Mouse (Mus musculus) yolk sac, embryonic 10.5 days (tissue): ENCODE measurements around the gene Uckl1.

Experiments
- DNase-seq: peaks from one replicate; pipeline ENCODE4 v3.0.0-alpha.2; 2017; ENCODE audit warnings: low spot score

Gene Uckl1

DNA sequence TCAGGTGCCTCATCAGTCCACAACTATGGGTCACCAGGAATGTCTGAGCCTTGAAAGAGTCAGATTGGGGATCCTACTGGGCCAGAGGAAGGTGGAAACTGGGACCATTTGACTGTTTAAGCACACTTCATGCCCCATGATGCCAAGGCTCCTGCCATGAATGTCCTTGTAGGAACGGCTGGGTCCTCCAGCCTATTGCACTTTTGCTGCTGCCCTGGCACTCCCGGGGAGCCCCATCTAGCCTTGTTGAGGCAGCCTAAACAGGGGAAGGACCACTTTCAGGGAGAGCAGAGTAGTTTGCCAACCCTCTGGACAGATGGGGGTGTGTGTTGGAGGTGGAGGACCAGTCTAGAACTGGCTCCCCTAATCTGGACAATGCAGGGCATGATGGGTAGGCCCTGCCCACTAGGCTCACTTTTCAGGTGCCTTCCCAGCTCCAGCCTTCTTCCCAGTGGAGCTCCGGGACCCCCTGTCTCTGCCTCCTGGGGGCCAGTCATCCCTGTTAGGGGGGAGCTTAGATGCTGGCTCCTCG lies at the start of gene Uckl1:
TSS of gene Uckl1 (minus strand) at position 482 of the 532 bp plus-strand sequence.
- DNase-seq = no peak

DNA sequence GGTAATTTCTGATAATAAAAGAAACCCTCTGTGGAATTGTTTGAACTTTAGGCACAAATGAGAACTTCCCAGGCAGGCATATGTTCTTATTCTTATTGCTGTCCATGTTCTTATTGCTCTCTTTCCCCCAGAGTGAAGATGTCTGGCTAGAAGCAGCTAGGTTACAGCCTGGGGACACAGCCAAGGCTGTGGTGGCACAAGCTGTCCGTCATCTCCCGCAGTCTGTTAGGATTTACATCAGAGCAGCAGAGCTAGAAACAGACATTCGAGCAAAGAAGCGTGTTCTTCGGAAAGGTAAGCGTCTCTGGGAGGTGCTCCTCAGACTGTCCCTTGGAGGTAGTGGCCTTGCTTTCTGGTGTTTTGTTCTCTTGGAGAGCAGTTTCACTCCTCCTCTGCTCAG lies 47.9 kb upstream of the Uckl1 start:
- DNase-seq = no peak

DNA sequence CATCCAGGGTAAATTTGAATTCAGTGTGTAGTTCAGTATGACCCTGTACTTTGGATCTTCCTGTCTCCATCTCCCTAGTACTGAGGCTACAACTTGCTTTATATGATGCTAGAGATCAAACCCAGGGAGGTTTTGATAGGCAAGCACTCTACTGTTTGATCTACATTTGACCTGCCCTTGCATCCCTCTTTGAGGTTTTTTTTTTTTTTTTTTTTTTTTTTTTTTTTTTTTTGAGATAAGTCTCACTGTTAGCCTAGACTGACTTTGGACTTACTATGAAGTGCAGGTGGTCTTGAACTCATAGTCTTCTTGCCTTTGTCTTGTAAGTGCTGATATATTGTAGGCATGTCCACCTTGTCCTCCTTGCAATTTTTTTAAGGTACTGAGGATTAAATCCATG lies 43.8 kb upstream of the Uckl1 start:
- no peak for DNase-seq

DNA sequence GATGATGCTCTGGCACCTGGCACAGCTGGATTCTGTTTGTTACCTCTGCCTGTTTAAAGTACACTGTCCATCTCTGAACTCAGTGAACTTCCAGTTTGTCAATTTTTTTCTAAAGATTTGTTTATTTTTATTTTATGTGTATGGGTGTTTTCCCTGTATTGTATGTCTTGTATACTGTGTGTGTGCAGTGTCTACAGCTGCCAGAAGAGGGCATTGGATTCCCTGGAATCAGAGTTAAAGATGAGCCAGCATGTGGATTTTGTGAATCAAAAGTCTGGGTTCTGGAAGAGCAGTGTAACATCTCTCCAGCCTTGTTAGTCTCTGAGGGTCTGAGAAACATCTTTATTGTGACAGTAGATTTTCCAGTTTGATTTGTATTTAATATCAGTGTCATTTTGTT lies 38.7 kb upstream of the Uckl1 start:
- DNase-seq = no peak

DNA sequence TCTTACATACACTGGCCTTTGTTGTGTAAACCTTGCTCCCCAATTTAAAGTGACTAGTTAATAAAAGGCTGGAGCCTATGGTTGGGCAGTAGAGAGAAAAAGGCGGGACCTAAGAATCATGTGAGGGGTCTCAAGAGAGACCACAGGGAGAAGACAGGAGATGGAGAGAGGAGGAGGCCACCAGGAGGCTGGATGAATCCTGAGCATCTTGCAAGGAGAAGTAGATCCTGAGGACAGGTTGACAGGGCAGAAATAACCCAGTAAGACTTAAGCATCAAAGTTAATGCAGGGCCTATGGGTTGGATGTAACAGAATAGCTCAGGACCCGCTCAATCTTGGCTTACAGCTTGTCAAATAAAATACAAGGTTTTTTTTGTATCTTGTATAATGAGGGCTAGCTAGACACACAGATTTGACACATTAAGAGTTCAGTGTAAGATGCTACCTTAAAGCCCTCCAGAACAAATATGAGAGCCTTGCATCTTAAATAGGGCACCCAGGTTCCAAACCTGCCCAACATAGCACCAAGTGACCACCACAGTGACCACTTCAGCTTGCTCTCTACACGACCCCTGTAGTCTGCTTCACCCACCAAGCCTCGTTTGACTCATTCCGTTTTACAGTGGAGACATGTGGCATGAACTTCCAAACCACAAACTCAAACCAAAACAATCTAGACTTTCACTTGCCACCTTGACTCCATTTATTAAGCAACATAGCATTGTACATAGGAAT lies 34.2 kb upstream of the Uckl1 start:
- no peak for DNase-seq

DNA sequence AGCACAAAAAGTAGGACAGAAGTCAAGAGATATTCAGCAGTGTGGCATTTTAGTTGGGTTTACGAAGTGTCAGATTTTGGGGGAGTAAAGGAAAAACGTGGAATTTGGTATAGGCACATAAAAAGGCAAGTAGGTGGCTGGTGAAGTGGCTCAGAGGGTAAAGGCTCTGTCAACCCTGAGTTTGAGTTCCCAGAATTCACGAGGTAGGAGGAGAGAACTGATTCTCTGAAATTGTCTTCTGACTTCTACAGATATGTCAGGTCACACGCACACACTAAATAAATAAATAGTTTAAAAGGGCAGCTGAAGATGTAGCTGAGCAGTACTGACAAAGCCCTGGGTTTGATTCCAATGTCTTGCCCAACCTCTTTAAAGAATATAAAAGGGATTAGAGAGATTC lies 17.7 kb upstream of the Uckl1 start:
- DNase-seq = no peak

DNA sequence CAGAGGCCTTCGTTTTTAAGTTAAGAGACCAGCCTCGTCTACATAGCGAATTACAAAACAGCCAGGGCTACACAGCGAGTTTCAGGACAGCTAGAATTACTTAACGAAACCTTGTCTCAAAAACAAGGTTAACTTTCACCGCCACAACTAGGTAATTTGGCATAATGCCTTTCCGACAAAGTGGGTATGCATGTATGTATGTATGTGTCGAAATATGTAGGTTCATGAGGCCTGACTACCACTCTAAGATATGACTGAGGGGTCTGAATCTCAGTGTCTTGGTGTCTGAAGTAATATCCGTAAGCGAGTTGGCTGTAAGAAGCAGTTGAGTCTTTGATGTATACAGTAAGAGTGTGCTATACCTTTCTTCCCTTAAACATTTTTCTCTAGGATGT lies 17.1 kb upstream of the Uckl1 start:
- no peak for DNase-seq

DNA sequence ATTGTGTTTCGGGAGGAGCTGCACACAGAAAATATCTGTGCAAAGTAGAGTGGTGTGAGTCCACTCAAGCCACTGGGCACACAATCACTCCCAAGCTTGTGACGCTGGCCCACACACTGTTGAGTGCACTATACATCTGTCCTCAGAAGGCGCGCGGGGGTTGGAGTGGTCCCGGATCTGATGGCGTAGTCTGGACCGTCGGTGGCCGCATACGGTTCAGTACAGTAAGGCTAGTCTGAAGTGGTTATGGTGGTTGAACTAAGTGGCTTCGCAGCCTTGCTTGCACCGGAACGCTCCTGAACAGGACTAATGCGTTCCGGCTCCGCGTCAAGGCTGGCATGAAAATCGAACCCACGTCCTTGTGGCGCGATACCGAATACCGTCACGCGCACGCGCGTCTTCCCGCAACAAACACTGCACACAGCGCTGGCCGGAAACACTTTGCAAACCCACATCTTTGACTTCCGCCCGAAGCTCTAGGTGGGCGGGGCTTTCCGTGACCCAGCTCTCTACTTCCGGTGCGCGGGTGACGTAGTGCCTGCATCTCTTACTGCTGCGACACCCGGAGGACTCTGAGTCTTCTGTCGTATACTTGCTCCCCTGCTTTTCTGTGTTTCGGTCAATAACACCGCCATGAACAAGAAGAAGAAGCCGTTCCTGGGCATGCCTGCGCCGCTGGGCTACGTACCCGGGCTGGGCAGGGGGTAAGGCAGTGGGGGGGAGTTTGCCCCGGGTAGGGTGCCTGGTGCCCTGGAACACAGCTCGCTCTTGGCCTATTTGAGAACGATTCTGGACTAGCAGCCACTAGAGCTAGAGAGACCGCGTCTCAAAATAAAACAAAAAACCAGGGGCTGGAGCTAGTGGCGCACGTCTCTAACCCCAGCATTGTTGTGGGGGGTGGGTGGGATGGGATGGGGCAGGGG lies 16.4 kb upstream of the Uckl1 start:
- DNase-seq = peak; percentile 94

DNA sequence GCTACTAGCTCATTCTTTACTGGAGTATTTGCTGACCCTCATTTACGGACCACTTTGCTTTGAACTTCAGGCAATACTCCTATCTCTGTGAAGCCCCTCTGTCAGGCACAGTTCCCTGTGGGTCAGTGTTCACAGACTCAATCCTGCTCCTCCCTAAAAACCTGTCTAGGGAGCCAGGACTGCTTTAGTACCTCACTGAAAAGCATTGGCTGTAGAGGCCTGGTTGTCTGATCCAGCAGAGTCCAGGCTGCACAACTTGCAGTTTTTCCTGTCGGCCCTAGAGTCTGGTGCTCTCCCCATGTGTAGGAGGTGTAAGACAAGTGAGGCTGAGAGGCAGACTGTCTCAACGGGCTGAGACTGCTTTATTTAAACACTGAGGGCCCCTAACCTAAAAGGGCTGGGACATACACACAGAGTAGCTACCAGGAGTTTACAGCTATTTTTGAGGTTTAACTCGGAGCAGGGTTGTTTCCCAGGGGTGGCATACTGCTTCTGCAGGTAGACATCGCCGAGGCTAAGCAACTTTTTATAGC lies 15.6 kb upstream of the Uckl1 start:
- no peak for DNase-seq

DNA sequence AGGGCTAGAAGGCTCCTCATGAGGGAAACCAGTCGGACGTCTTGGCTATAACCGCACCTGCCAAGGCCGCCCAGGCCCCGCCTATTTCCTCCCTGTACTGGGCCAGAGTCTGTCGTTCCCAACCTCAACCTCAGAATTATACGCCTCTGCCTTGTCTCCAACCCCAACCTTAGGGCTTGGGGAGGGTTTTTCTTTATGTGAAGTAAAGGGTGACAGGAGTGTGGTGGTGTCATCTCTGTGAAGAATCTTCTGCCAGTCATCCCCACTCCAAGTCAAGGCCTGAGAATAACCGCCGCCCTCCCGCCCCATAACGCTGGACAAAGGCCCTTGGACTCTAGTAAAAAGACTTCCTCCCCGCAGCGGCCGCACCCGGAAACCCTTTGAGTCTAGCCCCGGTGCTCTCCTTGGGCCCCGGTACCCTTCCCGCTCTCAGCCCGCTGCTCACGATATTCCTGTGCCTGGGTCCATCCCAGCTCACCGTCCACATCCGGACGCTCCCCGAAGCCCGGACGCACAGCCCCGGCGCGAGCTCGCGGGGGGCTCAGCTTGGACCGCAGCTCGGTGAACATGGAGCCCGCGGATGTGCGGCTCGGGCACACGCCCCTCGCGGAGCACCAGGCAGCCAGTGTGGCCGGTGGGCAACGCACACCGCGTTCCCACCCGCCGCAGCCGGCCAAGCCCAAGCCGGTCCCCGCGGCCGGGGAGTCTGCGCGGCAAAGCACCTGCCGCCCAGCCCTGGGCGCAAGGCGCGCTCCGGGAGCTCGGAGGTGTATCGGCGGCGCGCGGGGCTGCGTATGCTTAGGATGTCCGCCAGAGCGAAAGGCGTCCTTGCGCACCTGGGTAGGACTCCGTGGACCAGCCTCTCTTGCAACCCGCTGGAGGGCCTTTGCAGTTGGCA lies 14.0 kb upstream of the Uckl1 start, which contains the start of gene Samd10:
TSS of gene Samd10 (minus strand) at position 759 of the 898 bp plus-strand sequence.
- DNase-seq = peak; percentile 63

DNA sequence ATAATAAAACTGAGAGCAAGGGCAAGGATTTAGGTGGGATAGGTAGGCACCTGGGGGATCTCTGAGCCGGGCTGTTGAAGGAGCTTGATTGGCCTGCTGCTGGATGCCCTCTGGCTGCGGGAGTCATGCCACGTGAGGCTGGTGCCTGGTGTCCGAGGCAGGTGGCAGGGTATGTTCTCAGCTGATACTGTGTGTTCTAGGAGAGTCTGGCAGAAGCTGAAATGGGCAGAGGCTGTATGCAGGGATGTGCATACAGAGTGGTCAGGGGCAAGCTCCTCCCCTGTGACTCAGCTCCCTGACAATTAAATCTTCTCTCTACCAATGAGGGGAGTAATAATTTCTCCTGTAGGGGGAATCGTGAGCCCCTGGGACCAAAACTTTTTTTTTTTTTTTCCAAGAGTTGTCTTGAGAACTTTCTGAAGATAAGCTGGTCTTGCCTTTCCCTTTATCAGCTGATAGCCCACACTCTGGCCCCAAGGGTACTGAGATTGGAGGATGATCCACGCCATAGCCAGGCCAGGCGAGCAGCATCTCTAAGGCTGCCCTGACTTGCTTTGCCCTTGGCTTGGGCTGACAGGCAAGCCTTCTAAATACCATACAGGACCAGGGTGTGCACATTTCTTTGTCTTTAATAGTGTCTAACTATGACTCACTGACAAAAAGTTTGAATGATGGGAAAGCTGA lies 12.8 kb upstream of the Uckl1 start:
- DNase-seq = no peak

DNA sequence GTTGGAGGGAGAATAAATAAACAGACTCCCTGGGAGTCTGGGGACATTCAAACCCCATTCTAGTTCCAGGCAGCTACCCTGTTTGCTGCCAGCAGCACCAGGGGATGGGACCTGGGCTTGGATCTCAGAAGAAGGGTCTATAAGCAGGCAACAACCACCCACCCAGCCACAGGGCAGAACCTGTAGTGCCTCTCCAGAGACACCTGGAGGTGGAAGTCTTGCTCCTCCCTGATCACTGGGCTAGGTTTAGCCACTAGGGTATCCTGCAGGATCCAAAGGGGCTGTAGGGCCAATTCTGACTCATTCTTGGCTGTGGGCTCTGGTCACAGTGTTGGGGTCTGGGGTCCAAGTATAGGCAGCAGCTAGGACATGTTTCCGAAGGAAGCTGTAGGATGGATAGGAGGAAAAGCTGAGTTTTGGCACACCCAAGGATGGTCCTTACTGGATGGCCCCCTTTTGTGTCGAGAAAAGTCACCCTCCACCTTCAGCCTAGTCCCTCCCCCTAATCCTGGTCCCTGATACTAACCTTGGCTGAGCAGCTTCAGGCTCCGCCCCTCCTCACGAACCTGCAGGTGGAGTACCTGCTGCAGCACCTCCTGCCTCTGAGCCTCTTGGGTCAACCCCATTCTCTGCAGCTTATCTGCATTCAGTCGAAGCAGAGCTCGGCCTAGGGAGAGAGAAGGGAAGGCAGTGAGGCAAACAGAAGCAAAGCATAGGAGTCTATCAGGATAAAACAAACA lies 11.7 kb upstream of the Uckl1 start:
- DNase-seq = no peak

DNA sequence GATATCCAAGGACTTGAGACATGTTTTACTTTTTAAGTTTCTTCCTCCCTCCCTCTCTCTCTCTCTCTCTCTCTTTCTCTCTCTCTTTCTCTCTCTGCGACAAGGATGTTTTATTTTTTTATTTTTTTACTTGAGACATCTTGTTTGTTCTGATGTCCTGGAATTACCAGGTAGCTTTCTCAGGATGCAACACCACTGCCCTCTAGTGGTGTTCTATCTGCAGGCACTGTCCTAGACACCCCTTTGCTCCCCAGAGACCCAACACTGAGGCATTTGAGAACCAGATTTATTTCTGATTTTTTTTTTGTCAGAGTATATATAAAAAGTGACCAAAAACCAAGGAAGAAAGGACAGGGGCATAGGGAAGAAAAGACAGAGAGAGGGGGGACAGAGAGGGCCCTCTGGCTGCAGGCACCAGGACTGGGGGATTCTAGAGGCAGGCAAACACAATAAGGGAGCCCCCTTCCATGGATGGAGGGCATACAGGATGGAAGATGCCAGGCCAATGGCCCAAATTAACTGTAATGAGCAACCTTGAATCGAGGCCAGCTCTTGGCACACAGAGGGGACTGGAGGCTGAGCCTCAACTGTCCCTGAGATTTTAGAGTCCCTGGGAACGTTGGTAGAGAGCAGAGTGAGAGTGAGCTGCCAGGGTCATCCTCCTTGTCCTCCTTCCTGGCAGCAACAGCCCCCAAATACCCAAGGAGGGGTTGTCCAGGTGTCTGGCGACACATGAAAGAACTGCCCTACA lies 10.4 kb upstream of the Uckl1 start:
- no peak for DNase-seq

DNA sequence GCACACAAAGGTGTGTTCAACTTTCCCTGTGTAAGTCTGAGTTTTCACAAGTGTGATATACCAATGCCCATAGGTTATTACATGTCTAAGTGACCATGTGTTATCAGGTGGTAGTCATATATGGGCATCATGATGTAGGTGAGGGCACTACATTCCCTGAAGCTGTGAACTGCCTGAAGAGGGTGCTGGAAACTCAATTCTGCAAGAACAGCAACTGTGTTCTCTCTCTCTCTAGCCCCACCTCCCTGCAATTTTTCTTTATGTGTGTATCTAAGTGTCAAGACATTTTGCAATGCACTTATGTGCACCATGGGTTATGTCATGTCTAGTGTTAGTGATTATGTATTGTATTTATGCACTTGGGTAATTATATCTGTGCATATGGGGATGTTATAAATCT lies 9.2 kb upstream of the Uckl1 start:
- DNase-seq = no peak

DNA sequence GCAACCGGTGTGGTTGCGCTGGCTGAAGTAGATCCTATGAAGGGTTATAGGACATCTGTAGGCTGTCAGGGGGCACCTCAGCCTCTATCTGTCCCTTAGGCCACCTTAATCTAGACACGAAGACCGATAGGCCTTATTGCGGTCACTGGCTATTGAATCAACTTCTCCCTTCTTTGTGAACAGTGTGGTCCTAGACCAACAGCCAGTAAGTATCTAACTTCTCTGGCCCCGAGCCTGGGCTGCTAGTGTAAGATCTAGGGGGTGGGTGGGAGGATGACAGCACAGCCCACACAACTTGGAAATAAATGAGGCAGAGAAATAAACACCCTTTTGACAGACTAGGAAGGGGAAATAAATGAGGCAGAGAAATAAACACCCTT lies 8.3 kb upstream of the Uckl1 start:
- no peak for DNase-seq

DNA sequence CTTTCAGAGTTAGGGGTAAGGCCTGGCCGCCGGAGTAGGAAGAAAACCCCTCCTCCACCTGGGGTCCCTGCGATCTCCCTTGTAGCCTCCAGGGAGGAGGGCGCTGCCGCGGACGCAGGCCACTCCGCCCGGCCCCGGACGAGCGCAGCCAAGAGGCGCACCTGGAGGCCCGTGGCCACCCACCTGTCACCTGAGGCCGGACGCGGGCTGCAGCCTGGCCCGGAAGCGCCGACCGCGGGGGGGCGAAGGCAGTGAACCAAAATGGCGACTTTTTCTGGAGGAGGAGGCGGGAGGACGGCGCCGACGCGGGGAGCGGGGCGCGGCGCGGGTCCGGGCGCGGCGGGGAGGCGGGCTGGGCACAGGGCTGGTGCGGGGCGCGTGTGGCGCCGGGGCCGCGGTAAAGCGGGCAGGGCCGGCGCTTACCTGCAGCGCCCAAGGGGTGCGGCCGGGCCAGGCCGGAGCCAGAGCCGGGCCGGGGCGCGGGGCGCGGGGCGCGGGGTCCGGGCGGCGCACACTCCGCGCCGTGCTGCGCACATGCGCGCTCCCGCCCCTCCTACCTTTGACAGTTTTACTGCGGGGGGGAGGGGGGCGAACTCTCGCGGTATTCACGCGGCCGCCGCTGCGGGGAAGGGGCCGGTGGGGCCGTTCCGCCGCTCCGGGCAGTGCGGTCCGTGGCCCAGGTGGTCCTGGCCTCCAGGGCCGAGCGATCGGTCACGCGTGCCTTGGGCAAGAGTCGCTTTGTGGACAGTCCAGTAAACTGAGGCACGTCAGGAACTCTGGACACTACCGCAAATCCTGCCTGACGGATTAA lies 7.7 kb upstream of the Uckl1 start, which contains the start of gene Zfp512b:
TSS of gene Zfp512b (minus strand) at position 573 of the 811 bp plus-strand sequence.
- peak; percentile 86 for DNase-seq

DNA sequence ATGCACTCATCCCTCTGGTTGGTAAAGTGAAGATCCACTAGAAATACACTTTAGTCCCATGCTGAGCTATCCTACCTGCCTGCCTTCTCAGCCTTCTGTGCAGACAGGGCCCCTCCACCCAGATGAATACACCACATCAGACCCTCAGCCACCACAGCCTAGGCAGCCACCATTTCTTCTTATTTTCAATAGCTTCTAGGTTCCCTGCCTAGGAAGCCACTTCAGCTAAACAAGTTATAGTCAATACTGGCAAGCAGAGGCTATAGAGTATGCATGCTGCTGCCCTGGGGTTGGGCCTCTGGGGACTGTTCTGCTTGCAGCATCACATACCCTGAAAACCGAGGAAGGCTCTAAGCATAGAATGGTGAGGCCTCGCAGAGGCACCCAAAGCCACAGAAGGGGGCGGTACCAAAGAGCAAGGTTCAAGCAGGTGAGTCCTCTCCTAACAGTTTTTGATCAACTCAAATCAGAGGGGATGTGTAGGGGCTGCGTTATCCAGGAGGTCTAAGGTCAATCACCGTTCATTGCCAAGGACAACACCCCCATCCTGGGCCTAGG lies 6.9 kb upstream of the Uckl1 start, which contains the start of gene Prpf6:
TSS of gene Prpf6 (plus strand) at position 341 of the 558 bp plus-strand sequence.
- DNase-seq = peak; percentile 42

DNA sequence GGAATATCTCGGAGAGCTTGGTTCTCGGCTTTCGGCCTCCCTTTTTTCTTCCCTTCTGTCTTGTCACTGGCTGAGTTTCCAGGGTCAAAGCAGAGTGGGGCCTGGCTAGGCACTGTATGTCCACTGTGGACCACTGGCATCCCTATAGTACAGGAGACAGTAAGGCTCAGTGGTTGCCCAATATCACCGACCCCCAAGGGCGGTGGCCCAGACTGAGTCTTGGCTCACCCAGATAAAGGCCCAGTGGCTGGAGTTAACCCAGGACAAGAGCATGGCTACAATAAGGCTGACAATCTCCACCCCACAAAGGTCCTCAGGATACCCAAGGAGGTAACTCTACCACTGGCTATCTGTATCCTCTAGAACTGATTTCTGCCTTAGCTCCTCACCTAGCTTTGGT lies 5.8 kb upstream of the Uckl1 start:
- DNase-seq = no peak
